Mouse (Mus musculus) midbrain, embryonic 14.5 days (tissue): Measurements from ENCODE around the gene Gm42715. TPM values are rescaled to one million over a fixed set of nuclear protein-coding genes. Genes with fewer than 3 reads are reported as not detected.

Experiments
- ATAC-seq: fragments of 200-750 bp; cut with Nextera tagmentation; 2 replicates; pipeline ENCODE4 v1.8.0; 2017; ENCODE audit warnings: moderate number of reproducible peaks, moderate library complexity; ENCODE audit not compliant: low FRiP score, low TSS enrichment
- DNase-seq: peaks from one replicate; pipeline ENCODE4 v3.0.0-alpha.2; 2015
- H3K27ac ChIP-seq: fragments of 300-500 bp; sonication (generic); replicated peaks from 2 replicates; pipeline ENCODE4 v1.5.1; 2014; ENCODE audit warnings: mild to moderate bottlenecking, low read depth, low read length, moderate library complexity
- H3K27me3 ChIP-seq: fragments of 300-500 bp; sonication (generic); 2 replicates; pipeline ENCODE4 v1.6.1; 2014; ENCODE audit warnings: low read length, control low read depth, mixed read lengths; ENCODE audit not compliant: control insufficient read depth, insufficient read depth
- H3K36me3 ChIP-seq: fragments of 300-500 bp; sonication (generic); 2 replicates; pipeline ENCODE4 v1.6.1; 2014; ENCODE audit warnings: low read length, control low read depth; ENCODE audit not compliant: control insufficient read depth, insufficient read depth
- H3K4me1 ChIP-seq: fragments of 300-500 bp; sonication (generic); 2 replicates; pipeline ENCODE4 v1.6.1; 2014; ENCODE audit warnings: mild to moderate bottlenecking, antibody characterized with exemption, low read length, control low read depth; ENCODE audit not compliant: control insufficient read depth, insufficient read depth
- H3K4me2 ChIP-seq: fragments of 300-500 bp; sonication (generic); 2 replicates; pipeline ENCODE4 v1.6.1; 2014; ENCODE audit warnings: mild to moderate bottlenecking, low read length, moderate library complexity
- H3K4me3 ChIP-seq: fragments of 300-500 bp; sonication (generic); replicated peaks from 2 replicates; pipeline ENCODE4 v1.5.1; 2014; ENCODE audit warnings: low read depth, low read length
- H3K9ac ChIP-seq: fragments of 300-500 bp; sonication (generic); replicated peaks from 2 replicates; pipeline ENCODE4 v1.6.1; 2014; ENCODE audit warnings: mild to moderate bottlenecking, low read length, moderate library complexity
- H3K9me3 ChIP-seq: fragments of 300-500 bp; sonication (generic); 2 replicates; pipeline ENCODE4 v1.6.1; 2016; ENCODE audit warnings: low read length, control low read depth, mixed read lengths; ENCODE audit not compliant: control insufficient read depth
- WGBS: fragments of 180-500 bp; shearing (Covaris S2); extraction: QIAGEN DNeasy Blood & Tissue Kit; methylation state at CpG from one replicate; pipeline ENCODE4 v1.1.7; 2014; 5-methylcytosine and 5-hydroxymethylcytosine counted together
- polyA plus RNA-seq: library from polyadenylated mRNA; unstranded; fragments of >200 nt; fragmentation: Nextera tagmentation; extraction: Ambion mirVana; gene quantifications from 2 replicates; pipeline ENCODE4 v1.2.1, GENCODE M21; 2014

The Gm42715 gene
- polyA plus RNA-seq, 1 experiment from 2014 or later, result 20.8 TPM

DNA sequence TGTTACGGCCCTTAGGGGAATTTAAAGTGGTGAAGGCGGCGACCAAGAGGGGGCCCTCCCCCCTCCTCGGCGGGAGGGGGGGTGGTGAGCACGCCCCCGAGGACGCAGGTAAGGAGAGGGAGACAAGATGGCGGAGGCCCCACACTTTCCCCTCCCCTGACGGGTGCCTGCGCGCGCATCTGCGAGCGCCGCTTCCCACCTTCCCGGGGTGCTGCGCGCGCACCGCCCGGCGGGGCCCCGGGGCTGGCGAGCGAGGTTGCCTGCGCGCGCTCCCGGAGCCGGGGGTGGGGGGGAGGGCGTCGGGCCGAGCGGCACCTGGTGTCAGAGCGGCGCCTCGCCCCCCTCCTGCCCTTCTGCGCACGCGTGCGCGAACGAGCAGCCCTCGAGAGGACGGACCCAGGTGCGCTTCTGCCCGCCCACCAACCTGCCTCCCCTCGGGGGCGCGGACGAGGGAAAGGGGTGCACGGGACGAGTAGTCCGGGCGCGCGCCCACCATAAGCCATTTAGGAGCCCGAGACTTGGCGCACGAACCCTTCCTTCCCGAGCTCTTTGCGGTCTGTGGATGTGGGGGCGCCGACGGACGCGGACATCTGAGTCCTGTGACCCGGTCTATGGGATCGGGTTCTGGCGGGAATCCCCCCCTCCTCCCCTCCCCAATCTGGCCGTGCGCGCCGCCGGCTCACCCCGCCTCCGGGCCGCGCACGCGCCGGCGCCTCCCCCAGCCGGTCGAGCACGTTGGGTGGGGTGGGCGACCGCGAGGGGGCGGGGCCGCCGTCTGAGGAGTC is 7.0 kb upstream of the Gm42715 start:
- WGBS, result under 1% methylated on average over 77 of the region's 93 CpGs
- peak; percentile 91 for ATAC-seq
- peak overlapping the region; percentile 76 for H3K4me3 ChIP-seq
- peaks cover 13% of the 10 kb centered on the region for H3K4me1 ChIP-seq
- peak overlapping the region; percentile 71 for H3K9ac ChIP-seq
- peak; percentile 97 for DNase-seq
- H3K27me3 ChIP-seq, result no peaks in the 10 kb centered on the region
- peak overlapping the region; percentile 96 for H3K27ac ChIP-seq
- H3K4me2 ChIP-seq, result peak overlapping the region; percentile 64
- H3K9me3 ChIP-seq, result no peaks in the 10 kb centered on the region
- H3K36me3 ChIP-seq, result peaks cover 33% of the 10 kb centered on the region

DNA sequence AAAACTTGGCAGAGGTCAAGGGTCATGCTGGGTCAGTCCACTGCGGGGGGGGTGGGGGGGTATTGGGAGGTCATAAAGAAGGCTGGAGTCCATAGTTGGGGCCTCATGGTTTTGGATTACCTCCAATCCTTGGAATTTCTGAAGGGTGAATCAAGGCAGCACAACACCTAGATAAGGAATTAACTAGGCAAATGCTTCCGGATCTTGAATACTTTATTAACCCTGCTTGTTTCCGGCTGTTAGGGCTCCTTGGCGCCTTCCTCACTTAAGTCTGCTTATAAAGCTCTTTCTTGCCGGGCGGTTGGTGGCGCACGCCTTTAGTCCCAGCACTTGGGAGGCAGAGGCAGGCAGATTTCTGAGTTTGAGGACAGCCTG is 6.4 kb upstream of the Gm42715 start:
- ATAC-seq (no peak), DNase-seq (no peak)
- Histone ChIP-seq H3K27me3 (no peaks in the 10 kb centered on the region), H3K4me3 (peak overlapping the region; percentile 76), H3K27ac (peak overlapping the region; percentile 96), H3K9ac (peak overlapping the region; percentile 71), H3K4me2 (peak overlapping the region; percentile 64), H3K4me1 (peaks cover 13% of the 10 kb centered on the region), H3K9me3 (no peaks in the 10 kb centered on the region), H3K36me3 (peaks cover 39% of the 10 kb centered on the region)
- 41% methylated on average over 8 of the region's 8 CpGs for WGBS

- Histone ChIP-seq H3K27me3 (no peaks in the 10 kb centered on the region), H3K9ac (no peak overlapping the region; the same call in 1 of the 2 replicates), H3K4me2 (peak overlapping the region; percentile 64), H3K9me3 (no peaks in the 10 kb centered on the region), H3K36me3 (peaks cover 46% of the 10 kb centered on the region), H3K4me1 (peaks cover 13% of the 10 kb centered on the region), H3K27ac (no peak overlapping the region), H3K4me3 (peak overlapping the region; percentile 76)
- 92% methylated on average over 3 of the region's 3 CpGs for WGBS
- DNase-seq (no peak), ATAC-seq (no peak)
These were observed 5.6 kb upstream of the Gm42715 start for GRCm38 (mm10) chr7:127513781-127514180.

- Histone ChIP-seq H3K4me2 (no peak overlapping the region), H3K4me3 (no peak overlapping the region), H3K27me3 (no peaks in the 10 kb centered on the region), H3K4me1 (peaks cover 13% of the 10 kb centered on the region), H3K27ac (no peak overlapping the region), H3K36me3 (peaks cover 62% of the 10 kb centered on the region), H3K9me3 (no peaks in the 10 kb centered on the region), H3K9ac (no peak overlapping the region)
- DNase-seq (no peak), ATAC-seq (no peak)
- WGBS, result 93% methylated on average over 7 of the region's 7 CpGs
These were observed 3.5 kb upstream of the Gm42715 start for GRCm38 (mm10) chr7:127515846-127516245.

DNA sequence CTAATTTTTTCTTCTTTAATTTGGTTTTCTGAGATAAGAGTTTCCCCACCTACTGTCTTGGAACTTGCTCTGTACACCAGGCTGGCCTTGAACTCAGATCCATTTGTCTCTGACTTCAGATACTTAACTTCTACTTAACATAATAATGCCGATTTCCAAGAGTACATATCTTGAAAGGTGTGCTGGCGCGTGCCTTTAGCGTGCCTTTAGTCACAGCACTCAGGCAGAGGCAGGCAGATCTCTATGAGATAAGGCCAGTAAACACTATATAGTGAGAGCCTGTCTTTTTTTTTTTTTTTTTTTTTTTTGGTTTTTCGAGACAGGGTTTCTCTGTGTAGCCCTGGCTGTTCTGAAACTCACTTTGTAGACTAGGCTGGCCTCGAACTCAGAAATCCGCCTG is 3.0 kb upstream of the Gm42715 start:
- DNase-seq (no peak), ATAC-seq (no peak)
- H3K27me3 ChIP-seq, result no peaks in the 10 kb centered on the region
- H3K27ac ChIP-seq, result no peak overlapping the region
- no peak overlapping the region for H3K4me2 ChIP-seq
- peaks cover 13% of the 10 kb centered on the region for H3K4me1 ChIP-seq
- H3K9ac ChIP-seq, result no peak overlapping the region
- H3K9me3 ChIP-seq, result no peaks in the 10 kb centered on the region
- H3K36me3 ChIP-seq, result peaks cover 67% of the 10 kb centered on the region
- WGBS, result 98% methylated on average over 6 of the region's 7 CpGs
- H3K4me3 ChIP-seq, result no peak overlapping the region

DNA sequence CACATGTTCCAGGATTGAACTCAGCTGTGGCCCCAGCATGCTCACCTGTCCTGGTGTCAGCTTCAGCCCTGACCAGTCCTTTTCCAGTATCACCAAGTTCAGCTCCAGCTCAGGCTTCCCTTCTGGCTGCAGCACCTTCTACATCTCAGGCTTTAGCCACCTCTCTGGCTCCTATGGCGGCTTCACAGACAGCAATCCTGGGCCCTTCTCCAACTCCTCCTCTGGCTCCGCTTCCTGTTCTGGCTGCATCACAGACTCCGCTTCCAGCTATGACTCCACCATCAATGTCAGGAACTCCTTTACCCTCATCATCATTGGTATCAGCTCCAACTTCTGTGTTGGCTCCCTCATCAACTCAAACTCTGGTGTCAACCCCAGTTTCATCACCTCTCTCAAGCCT is 22.3 kb downstream of the Gm42715 start:
- Histone ChIP-seq H3K9me3 (no peaks in the 10 kb centered on the region), H3K4me2 (no peak overlapping the region), H3K36me3 (peaks cover 93% of the 10 kb centered on the region), H3K27me3 (no peaks in the 10 kb centered on the region), H3K9ac (no peak overlapping the region), H3K27ac (no peak overlapping the region), H3K4me3 (no peak overlapping the region), H3K4me1 (no peaks in the 10 kb centered on the region)
- no peak for DNase-seq
- WGBS, result 95% methylated on average over 3 of the region's 3 CpGs
- ATAC-seq, result no peak

- no peak overlapping the region for H3K4me3 ChIP-seq
- no peak overlapping the region for H3K9ac ChIP-seq
- H3K27ac ChIP-seq, result no peak overlapping the region
- no peaks in the 10 kb centered on the region for H3K4me1 ChIP-seq
- 93% methylated on average over 15 of the region's 15 CpGs for WGBS
- H3K36me3 ChIP-seq, result peaks cover 82% of the 10 kb centered on the region
- ATAC-seq, result no peak
- no peaks in the 10 kb centered on the region for H3K9me3 ChIP-seq
- no peak for DNase-seq
- no peaks in the 10 kb centered on the region for H3K27me3 ChIP-seq
- no peak overlapping the region for H3K4me2 ChIP-seq
These were observed 29.9 kb downstream of the Gm42715 start for GRCm38 (mm10) chr7:127549116-127549835.

- no peaks in the 10 kb centered on the region for H3K27me3 ChIP-seq
- peaks cover 85% of the 10 kb centered on the region for H3K36me3 ChIP-seq
- WGBS, result 96% methylated on average over 8 of the region's 8 CpGs
- H3K9ac ChIP-seq, result no peak overlapping the region
- no peaks in the 10 kb centered on the region for H3K4me1 ChIP-seq
- H3K9me3 ChIP-seq, result no peaks in the 10 kb centered on the region
- ATAC-seq (no peak), DNase-seq (no peak)
- no peak overlapping the region for H3K4me3 ChIP-seq
- no peak overlapping the region for H3K4me2 ChIP-seq
- no peak overlapping the region for H3K27ac ChIP-seq
These were observed 32.2 kb downstream of the Gm42715 start for GRCm38 (mm10) chr7:127551558-127551957.

GRCm38 (mm10) chr7:127560580-127560979 is 41.2 kb downstream of the Gm42715 start:
- no peaks in the 10 kb centered on the region for H3K4me1 ChIP-seq
- peaks cover 87% of the 10 kb centered on the region for H3K36me3 ChIP-seq
- no peak for DNase-seq
- WGBS, result 93% methylated on average over 11 of the region's 11 CpGs
- no peak overlapping the region for H3K9ac ChIP-seq
- H3K4me3 ChIP-seq, result no peak overlapping the region
- no peak for ATAC-seq
- no peaks in the 10 kb centered on the region for H3K27me3 ChIP-seq
- no peaks in the 10 kb centered on the region for H3K9me3 ChIP-seq
- H3K27ac ChIP-seq, result no peak overlapping the region
- H3K4me2 ChIP-seq, result no peak overlapping the region
